Mouse (Mus musculus): ENCODE results near the gene Cyb5r2.

Gene Cyb5r2

DNA sequence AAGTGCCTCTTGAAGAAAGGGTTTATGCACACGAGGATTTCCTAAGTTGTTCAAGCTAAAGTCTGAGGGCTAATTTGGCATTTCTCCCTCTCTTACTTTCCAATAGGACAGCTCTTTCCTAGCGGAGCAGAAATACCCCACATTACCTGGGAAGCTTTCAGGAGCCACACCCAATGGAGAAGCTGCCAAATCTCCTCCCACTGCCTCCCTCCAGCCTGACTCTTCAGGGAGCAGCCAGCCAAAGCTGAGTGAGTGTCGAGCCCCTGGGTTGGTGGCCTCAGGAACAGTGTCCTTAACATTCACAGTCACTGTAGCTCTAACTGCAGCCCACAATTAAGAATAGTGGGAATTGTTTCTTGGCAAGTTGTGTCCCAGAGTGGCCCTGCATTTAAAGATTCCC is 30.3 kb downstream of the Cyb5r2 start:
- no peak for DNase-seq (ENCODE audit: extremely low spot score, low read depth, low spot score)

- no peak for DNase-seq (ENCODE audit: extremely low spot score, low read depth, low spot score)
Measured at GRCm38 (mm10) chr7:107722536-107722935, 35.3 kb downstream of the Cyb5r2 start.

GRCm38 (mm10) chr7:107720771-107721170 is 37.1 kb downstream of the Cyb5r2 start:
- DNase-seq (ENCODE audit: extremely low spot score, low read depth, low spot score) = no peak

- DNase-seq (ENCODE audit: extremely low spot score, low read depth, low spot score) = no peak
Measured at GRCm38 (mm10) chr7:107714067-107714466, 43.8 kb downstream of the Cyb5r2 start.

DNA sequence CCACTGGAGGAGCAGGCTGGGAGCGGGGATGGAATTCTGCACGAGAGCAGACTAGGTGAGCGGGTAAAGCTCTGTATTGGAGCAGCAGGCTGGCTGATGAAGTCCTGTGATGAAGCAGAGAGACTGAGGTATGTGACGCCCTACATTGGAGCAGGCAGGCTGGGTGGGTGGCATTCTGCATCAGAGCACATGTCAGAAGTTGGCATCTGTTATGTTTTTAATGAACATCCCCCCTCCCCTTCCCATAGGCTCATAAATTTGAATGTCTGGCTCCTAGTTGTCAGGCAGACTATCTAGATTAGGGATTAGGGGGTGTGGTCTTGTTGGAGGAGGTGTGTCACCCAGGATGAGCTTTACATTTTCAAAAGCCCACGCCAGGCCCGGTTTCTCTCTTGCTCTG is 45.1 kb downstream of the Cyb5r2 start:
- DNase-seq (ENCODE audit: extremely low spot score, low read depth, low spot score) = no peak

- peak; percentile 61 for DNase-seq (ENCODE audit: extremely low spot score, low read depth, low spot score)
Measured at GRCm38 (mm10) chr7:107708491-107709112, 49.2 kb downstream of the Cyb5r2 start.

DNA sequence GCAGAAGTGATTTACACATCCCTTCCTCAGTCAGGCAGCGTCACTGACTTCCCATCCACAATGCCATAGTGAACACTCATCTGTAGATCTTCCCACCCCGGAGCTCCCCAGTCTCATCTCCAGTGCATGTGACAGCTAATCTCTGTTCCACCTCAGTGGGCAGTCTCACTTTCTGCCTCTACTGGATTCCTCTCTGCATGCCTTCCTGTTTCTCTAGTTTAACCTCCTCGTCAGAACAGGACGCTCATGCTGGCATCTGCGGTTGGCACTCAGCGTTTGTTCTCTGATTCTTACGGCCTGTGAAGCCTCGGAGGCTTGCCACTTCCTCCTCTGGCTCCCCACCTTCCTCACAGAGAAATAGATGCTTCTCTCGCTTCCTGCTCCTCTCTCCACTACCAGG is 50.2 kb downstream of the Cyb5r2 start:
- DNase-seq (ENCODE audit: extremely low spot score, low read depth, low spot score) = no peak

DNA sequence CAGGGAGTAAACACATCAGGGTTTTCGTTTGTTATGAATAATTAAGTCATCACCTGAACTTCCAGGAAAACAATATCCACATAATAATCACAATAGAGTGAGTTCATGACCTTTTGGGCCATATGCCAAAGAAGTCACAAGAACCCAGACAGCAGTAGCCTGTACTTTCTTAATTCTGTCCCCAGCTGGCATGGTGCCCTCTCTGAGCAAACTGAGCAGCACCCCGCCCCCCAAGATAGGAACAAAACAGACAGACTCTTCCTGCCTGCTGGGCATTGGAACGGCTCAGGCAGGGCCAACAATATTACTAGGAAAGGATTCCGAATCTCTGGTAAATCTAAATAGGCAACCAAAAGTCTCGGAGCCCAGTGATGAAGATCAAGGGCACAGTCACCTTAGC is 51.9 kb downstream of the Cyb5r2 start:
- DNase-seq (ENCODE audit: extremely low spot score, low read depth, low spot score) = no peak

GRCm38 (mm10) chr7:107702461-107703380 is 55.1 kb downstream of the Cyb5r2 start:
- no peak for DNase-seq (ENCODE audit: extremely low spot score, low read depth, low spot score)

DNA sequence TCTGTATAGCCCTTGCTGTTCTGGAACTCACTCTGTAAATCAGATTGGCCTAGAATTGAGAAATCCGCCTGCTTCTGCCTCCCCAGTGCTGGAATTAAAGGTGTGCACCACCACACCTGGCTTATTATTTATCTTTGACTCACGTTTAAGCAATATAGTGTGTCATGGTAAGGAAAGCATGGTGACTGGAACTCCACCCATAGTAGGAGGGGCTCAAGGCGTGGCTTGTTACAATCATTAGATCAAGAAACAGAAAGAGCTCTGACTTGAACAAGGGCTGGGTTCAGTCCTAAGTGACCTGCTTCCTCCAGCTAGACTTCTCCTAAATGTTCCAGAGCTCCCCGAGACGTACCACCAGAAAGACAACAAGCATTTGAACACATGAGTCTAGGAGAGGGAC is 57.2 kb downstream of the Cyb5r2 start:
- DNase-seq (ENCODE audit: extremely low spot score, low read depth, low spot score) = no peak

DNA sequence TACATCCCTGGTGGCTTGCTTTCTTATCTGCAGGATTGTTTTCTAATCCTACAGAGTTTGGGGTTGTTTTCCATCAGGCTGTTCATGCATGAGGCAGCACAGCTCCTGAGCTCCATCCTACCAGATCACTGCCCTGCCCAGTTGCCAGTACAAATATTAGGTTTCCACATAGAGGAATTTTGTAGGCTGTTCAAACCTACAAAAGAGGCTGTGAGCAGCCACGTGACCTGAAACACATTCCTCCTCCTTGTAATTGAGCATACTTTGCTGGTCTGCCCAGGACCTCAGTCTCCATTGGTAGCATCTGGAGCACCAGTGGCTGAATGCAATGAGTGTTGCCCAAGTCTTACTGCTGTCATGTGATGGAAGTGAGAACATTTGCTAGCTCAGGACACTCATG is 57.9 kb downstream of the Cyb5r2 start:
- DNase-seq (ENCODE audit: extremely low spot score, low read depth, low spot score) = no peak
